Mouse (Mus musculus): ENCODE results near the gene Nedd9.

DNA sequence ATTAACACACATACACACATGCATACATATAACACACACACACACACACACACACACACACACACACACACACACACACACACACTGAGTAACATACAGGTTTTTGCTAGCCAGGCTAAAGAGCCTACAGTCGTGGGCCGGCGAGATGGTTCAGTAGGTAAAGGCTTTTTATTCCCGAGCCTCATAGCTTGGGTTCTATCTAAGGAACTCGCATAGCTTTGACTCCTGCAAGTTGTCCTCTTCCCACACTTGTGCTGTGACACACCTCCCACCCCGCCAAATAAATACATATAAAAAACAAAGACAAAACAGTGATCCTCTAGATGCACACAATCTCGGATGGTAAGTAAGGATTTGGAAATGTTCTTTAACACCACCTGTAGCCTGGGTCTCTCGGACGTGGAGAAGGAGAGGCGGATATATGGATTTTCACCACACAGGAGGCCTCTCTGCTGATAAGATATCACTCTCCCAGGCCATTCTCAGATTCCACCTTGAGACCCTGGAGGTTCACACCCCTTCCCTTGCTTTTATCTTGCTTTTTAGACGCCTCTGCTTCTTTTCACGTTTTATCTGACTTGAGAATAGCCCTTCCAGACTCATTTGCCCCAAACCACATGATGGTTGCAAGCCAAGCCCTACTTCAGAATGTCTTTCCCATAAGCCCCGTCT lies 68.8 kb downstream of the Nedd9 start:
- TF ChIP-seq CHD2 (IDR thresholded peaks at IDR 0.05; ENCODE audit: low read depth, low read length) (no peak), ZNF384 (IDR thresholded peaks at IDR 0.05; ENCODE audit: low read depth, low read length) (no peak), HCFC1 (IDR thresholded peaks at IDR 0.05; ENCODE audit: borderline replicate concordance, insufficient read depth, low read length) (no peak), ZC3H11A (IDR thresholded peaks at IDR 0.05; ENCODE audit: borderline replicate concordance, low read depth, low read length) (no peak)

Data from ES-E14 (cell line).